Mouse (Mus musculus) thymus, adult 2 months (tissue): Measurements from ENCODE around the gene Pex11g. TPM values are rescaled to one million over a fixed set of nuclear protein-coding genes. Genes with fewer than 3 reads are reported as not detected.

ENCODE experiments used
- DNase-seq: peaks from one replicate; pipeline ENCODE4 v3.0.0; 2021
- H3K27ac ChIP-seq: fragments of 200-500 bp; 2 replicates; pipeline ENCODE4 v1.5.1; 2012; ENCODE audit warnings: low read length, control low read depth; ENCODE audit not compliant: control insufficient read depth, insufficient read depth
- H3K27me3 ChIP-seq: fragments of 200-500 bp; 2 replicates; pipeline ENCODE4 v1.6.1; 2012; ENCODE audit warnings: mild to moderate bottlenecking, low read length, moderate library complexity, mixed read lengths; ENCODE audit not compliant: control insufficient read depth, insufficient read depth
- H3K36me3 ChIP-seq: fragments of 200-500 bp; 2 replicates; pipeline ENCODE4 v1.6.1; 2012; ENCODE audit warnings: mild to moderate bottlenecking, low read length, moderate library complexity; ENCODE audit not compliant: control insufficient read depth, insufficient read depth
- H3K4me1 ChIP-seq: fragments of 200-500 bp; replicated peaks from 2 replicates; pipeline ENCODE4 v1.6.1; 2012; ENCODE audit warnings: low read length; ENCODE audit not compliant: control insufficient read depth, insufficient read depth
- H3K4me3 ChIP-seq: fragments of 200-500 bp; 2 replicates; pipeline ENCODE4 v1.5.1; 2012; ENCODE audit warnings: mild to moderate bottlenecking, low read length, control low read depth, moderate library complexity; ENCODE audit not compliant: control insufficient read depth, insufficient read depth
- CTCF ChIP-seq: fragments of 200-500 bp; IDR thresholded peaks from 2 replicates; pipeline ENCODE4 v1.5.1; 2012; ENCODE audit warnings: mild to moderate bottlenecking, control low read depth, low read length, moderate library complexity, borderline replicate concordance; ENCODE audit not compliant: control insufficient read depth, poor library complexity, insufficient read depth; ENCODE audit errors: extremely low read depth
- POLR2A ChIP-seq: fragments of 200-500 bp; IDR thresholded peaks from 2 replicates; pipeline ENCODE4 v1.6.1; 2012; ENCODE audit warnings: mild to moderate bottlenecking, low read length, control low read depth, moderate library complexity; ENCODE audit not compliant: control insufficient read depth, poor library complexity, insufficient read depth; ENCODE audit errors: extremely low read depth
- WGBS: fragments of 180-500 bp; shearing (Covaris S2); methylation state at CpG from one replicate; pipeline ENCODE4 v1.1.7; 2018; 5-methylcytosine and 5-hydroxymethylcytosine counted together
- polyA plus RNA-seq: library from polyadenylated mRNA; depleted of rRNA; stranded (reverse); fragments of >200 nt; gene quantifications from 2 replicates; pipeline ENCODE4 v1.2.3, GENCODE M21; 2012

Pex11g gene
- polyA plus RNA-seq, 1 experiment = 3.1 TPM

- WGBS = 97% methylated on average over 44 of the region's 44 CpGs
- no peak overlapping the region for H3K4me3 ChIP-seq
- H3K27me3 ChIP-seq = no peaks in the 10 kb centered on the region
- no peak for DNase-seq
- peaks cover 9% of the 10 kb centered on the region for H3K4me1 ChIP-seq
- no peaks in the 10 kb centered on the region for H3K36me3 ChIP-seq
- TF ChIP-seq POLR2A (no peak), CTCF (no peak)
- no peak overlapping the region for H3K27ac ChIP-seq
Observed at GRCm38 (mm10) chr8:3495578-3496427, 28.3 kb upstream of the Pex11g start.

- Histone ChIP-seq H3K36me3 (no peaks in the 10 kb centered on the region), H3K27ac (no peak overlapping the region), H3K27me3 (no peaks in the 10 kb centered on the region), H3K4me3 (peak overlapping the region; percentile 98; the same call in 1 of the 2 replicates), H3K4me1 (peaks cover 8% of the 10 kb centered on the region)
- no peak for DNase-seq
- 38% methylated on average over 6 of the region's 6 CpGs for WGBS
- TF ChIP-seq POLR2A = no peak
- no peak for TF ChIP-seq CTCF
Observed at GRCm38 (mm10) chr8:3493845-3494208, 26.3 kb upstream of the Pex11g start.

- no peak within 1 kb of the TSS for H3K27ac ChIP-seq
- H3K4me3 ChIP-seq = peak within 1 kb of the TSS; percentile 98
- no peaks in the 10 kb centered on the region for H3K27me3 ChIP-seq
- WGBS = 1% methylated on average over 54 of the region's 64 CpGs
- H3K4me1 ChIP-seq = peaks cover 8% of the 10 kb centered on the region
- H3K36me3 ChIP-seq = no peaks in the 10 kb centered on the region
- peak; percentile 49; the same call in 1 of the 2 replicates for TF ChIP-seq POLR2A
- no peak for TF ChIP-seq CTCF
- DNase-seq = peak; percentile 65
Observed at GRCm38 (mm10) chr8:3492901-3493844, 25.7 kb upstream of the Pex11g start, which contains the start of gene Zfp358. Gene Zfp358, plus strand, starts transcription at chr8:3493138.

- 44% methylated on average over 5 of the region's 5 CpGs for WGBS
- no peak overlapping the region for H3K4me3 ChIP-seq
- no peak for DNase-seq
- no peak for TF ChIP-seq POLR2A
- TF ChIP-seq CTCF = no peak
- H3K27ac ChIP-seq = no peak overlapping the region
- no peaks in the 10 kb centered on the region for H3K27me3 ChIP-seq
- peaks cover 2% of the 10 kb centered on the region; the same call in 1 of the 2 replicates for H3K4me1 ChIP-seq
- H3K36me3 ChIP-seq = no peaks in the 10 kb centered on the region
Observed at GRCm38 (mm10) chr8:3485192-3485591, 17.7 kb upstream of the Pex11g start.

GRCm38 (mm10) chr8:3483546-3483945 is 16.1 kb upstream of the Pex11g start:
- peaks cover 2% of the 10 kb centered on the region; the same call in 1 of the 2 replicates for H3K4me1 ChIP-seq
- H3K27me3 ChIP-seq = no peaks in the 10 kb centered on the region
- no peak overlapping the region for H3K4me3 ChIP-seq
- TF ChIP-seq CTCF (no peak), POLR2A (no peak)
- no peak overlapping the region for H3K27ac ChIP-seq
- DNase-seq = no peak
- 36% methylated on average over 7 of the region's 7 CpGs for WGBS
- no peaks in the 10 kb centered on the region for H3K36me3 ChIP-seq

- H3K27ac ChIP-seq = no peak overlapping the region
- H3K4me3 ChIP-seq = no peak overlapping the region
- WGBS = 93% methylated on average over 22 of the region's 22 CpGs
- H3K27me3 ChIP-seq = no peaks in the 10 kb centered on the region
- H3K4me1 ChIP-seq = peaks cover 2% of the 10 kb centered on the region; the same call in 1 of the 2 replicates
- DNase-seq = no peak
- no peaks in the 10 kb centered on the region for H3K36me3 ChIP-seq
- TF ChIP-seq POLR2A (no peak), CTCF (no peak)
Observed at GRCm38 (mm10) chr8:3482240-3482740, 14.8 kb upstream of the Pex11g start.
